Mouse (Mus musculus): ENCODE measurements at regions not wholly inside any gene's neighbourhood (a gene's known extent, or its start where the extent isn't known, plus 50 kb on each side); places are given as distances from the start of the nearest gene placed in this dataset.
A peak's percentile ranks its signal among the peaks of the same experiment; 100 is the strongest.

DNA sequence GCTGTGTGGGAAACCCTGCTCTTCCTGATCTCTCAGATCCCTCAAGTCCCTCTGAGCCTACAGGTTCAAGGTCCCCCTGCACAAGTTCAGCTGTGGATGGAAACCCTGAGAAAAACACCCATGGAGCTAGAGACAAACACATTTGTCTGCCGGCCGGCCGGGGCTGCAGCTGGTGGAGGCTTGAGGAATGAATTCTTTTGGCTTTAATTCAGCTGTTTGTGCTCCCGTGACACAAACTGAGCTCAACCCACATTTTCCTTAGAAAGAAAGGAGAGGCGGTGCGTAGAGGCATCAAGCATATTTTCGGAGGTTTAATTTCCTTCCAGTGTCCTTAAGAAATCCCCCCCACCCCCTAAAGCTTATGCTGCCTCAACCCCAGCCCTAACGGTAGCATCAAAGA lies 106.4 kb upstream of the Mgme1 start:
- Histone ChIP-seq H3K4me3 (replicated peaks; ENCODE audit: low read length) (no peak overlapping the region), H3K9me3 (ENCODE audit: low read length) (no peaks in the 10 kb centered on the region; the same call in 1 of the 2 replicates), H3K4me1 (replicated peaks; ENCODE audit: low read depth, low read length) (peaks cover 36% of the 10 kb centered on the region), H3K27me3 (ENCODE audit: insufficient read depth, low read length) (peaks cover 51% of the 10 kb centered on the region), H3K36me3 (ENCODE audit: insufficient read depth, low read length) (no peaks in the 10 kb centered on the region)
- no peak for TF ChIP-seq CTCF (conservative IDR thresholded peaks at IDR 0.05; ENCODE audit: low read length)
- no peak for TF ChIP-seq NANOG (IDR thresholded peaks at IDR 0.05; ENCODE audit: borderline replicate concordance, low read length)
- no peak for TF ChIP-seq POU5F1 (IDR thresholded peaks at IDR 0.05; ENCODE audit: borderline replicate concordance, low read length)

- Histone ChIP-seq H3K36me3 (ENCODE audit: insufficient read depth, low read length) (no peaks in the 10 kb centered on the region), H3K9me3 (ENCODE audit: low read length) (no peaks in the 10 kb centered on the region; the same call in 1 of the 2 replicates), H3K4me1 (replicated peaks; ENCODE audit: low read depth, low read length) (peaks cover 26% of the 10 kb centered on the region), H3K4me3 (replicated peaks; ENCODE audit: low read length) (peak overlapping the region; percentile 80), H3K27me3 (ENCODE audit: insufficient read depth, low read length) (peaks cover 48% of the 10 kb centered on the region)
- TF ChIP-seq POU5F1 (IDR thresholded peaks at IDR 0.05; ENCODE audit: borderline replicate concordance, low read length) = no peak
- no peak for TF ChIP-seq NANOG (IDR thresholded peaks at IDR 0.05; ENCODE audit: borderline replicate concordance, low read length)
- no peak for TF ChIP-seq CTCF (conservative IDR thresholded peaks at IDR 0.05; ENCODE audit: low read length)
These were observed 105.3 kb upstream of the Mgme1 start for GRCm38 (mm10) chr2:144164986-144165821.

DNA sequence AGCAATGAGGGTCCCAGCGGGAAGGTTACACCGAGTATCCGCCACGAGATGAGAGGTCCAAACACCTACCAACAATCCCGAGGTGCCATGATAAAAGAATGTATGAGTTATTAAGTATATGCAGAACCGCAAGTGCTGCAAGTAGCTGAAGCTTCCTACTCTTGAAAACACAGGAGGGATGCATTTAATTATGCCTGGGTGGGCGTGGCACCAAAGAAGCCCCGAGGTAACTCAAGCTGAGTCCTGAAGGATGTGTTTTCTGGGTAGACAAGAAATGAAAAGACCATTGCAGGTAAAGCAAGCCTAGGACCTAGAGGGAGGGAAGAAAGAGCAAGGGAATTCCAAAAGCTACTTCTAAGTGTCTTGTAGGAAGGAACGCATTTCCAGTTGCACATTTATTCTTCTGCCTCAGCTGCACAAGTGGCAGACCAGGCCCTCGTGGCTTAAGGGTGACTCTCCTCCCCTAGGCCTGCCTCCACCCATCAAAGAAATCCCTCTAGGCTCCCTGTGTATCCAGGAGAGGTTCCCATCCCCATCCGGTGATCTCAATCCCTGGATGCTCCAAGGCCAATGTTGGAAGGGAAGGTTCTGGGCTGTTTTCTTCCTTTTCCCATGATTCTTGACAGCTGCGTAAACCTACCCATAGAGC lies 104.2 kb upstream of the Mgme1 start:
- no peak for TF ChIP-seq CTCF (conservative IDR thresholded peaks at IDR 0.05; ENCODE audit: low read length)
- no peak for TF ChIP-seq POU5F1 (IDR thresholded peaks at IDR 0.05; ENCODE audit: borderline replicate concordance, low read length)
- TF ChIP-seq NANOG (IDR thresholded peaks at IDR 0.05; ENCODE audit: borderline replicate concordance, low read length) = no peak
- H3K4me3 ChIP-seq (replicated peaks; ENCODE audit: low read length) = peak overlapping the region; percentile 80
- no peaks in the 10 kb centered on the region for H3K36me3 ChIP-seq (ENCODE audit: insufficient read depth, low read length)
- no peaks in the 10 kb centered on the region; the same call in 1 of the 2 replicates for H3K9me3 ChIP-seq (ENCODE audit: low read length)
- H3K4me1 ChIP-seq (replicated peaks; ENCODE audit: low read depth, low read length) = peaks cover 17% of the 10 kb centered on the region
- peaks cover 40% of the 10 kb centered on the region for H3K27me3 ChIP-seq (ENCODE audit: insufficient read depth, low read length)

DNA sequence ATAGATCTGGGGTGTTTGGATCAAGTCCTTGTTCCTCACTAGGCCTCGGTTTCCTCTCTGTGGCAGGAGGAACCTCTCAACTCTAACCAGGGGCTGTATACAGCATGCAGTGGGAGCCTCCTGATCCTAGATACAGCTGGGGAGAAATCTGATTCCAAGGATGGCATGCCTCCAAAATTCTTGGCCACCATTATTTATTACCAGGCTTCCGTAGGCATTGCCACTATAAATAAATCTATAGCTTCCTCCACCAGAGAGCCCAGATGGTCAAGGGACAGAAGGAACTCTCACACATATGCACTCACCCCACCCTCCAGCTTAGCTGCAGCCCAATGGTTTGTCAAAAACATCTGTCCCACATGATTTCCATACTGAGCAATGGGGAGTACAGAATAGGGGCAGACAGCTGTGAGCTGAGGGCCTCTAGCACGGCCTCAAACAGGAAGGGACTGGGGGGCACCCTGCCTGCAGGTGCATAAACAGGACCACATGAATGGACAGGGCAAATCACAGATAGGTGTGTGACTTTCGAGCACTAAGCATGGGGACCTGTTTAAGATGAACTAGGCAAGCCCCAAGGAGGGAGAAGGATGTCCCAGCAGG lies 100.8 kb upstream of the Mgme1 start:
- TF ChIP-seq POU5F1 (IDR thresholded peaks at IDR 0.05; ENCODE audit: borderline replicate concordance, low read length) (no peak), NANOG (IDR thresholded peaks at IDR 0.05; ENCODE audit: borderline replicate concordance, low read length) (no peak), CTCF (conservative IDR thresholded peaks at IDR 0.05; ENCODE audit: low read length) (no peak)
- H3K4me3 ChIP-seq (replicated peaks; ENCODE audit: low read length) = no peak overlapping the region
- no peaks in the 10 kb centered on the region for H3K36me3 ChIP-seq (ENCODE audit: insufficient read depth, low read length)
- no peaks in the 10 kb centered on the region; the same call in 1 of the 2 replicates for H3K9me3 ChIP-seq (ENCODE audit: low read length)
- peaks cover 23% of the 10 kb centered on the region for H3K27me3 ChIP-seq (ENCODE audit: insufficient read depth, low read length)
- peaks cover 25% of the 10 kb centered on the region for H3K4me1 ChIP-seq (replicated peaks; ENCODE audit: low read depth, low read length)

DNA sequence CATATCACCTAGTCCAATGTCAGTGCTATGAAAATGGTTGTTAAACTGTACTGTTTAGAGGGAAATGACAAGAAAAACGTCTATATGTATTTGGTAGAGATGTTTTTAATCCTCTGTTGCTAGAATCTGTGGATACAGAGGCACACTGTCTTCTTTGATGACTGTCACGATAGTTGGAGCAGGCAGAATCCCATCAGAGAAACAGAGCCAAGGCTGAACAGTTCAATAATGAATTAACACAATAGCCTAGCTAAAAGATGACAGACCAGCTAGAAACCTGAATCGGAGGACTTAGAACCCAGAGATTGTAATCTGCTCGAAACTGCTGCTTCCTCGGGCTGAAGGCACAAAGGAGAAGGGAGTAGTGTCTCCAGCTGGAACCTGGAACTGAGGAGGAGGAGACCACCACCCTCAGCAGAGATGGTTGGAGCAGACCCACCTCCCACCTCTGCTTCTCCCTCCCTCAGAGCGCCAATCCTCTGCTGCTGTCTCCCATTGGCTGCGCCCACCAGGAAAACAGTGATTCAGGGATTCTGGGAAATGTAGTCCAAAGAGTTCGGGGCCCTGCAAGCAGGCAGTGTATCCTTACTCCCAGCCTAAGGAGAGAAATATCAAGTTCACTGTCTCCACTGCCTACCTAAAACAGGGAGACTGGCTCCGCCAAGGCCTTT lies 98.2 kb upstream of the Mgme1 start:
- no peak for TF ChIP-seq CTCF (conservative IDR thresholded peaks at IDR 0.05; ENCODE audit: low read length)
- TF ChIP-seq NANOG (IDR thresholded peaks at IDR 0.05; ENCODE audit: borderline replicate concordance, low read length) = no peak
- no peak for TF ChIP-seq POU5F1 (IDR thresholded peaks at IDR 0.05; ENCODE audit: borderline replicate concordance, low read length)
- Histone ChIP-seq H3K4me1 (replicated peaks; ENCODE audit: low read depth, low read length) (peaks cover 10% of the 10 kb centered on the region), H3K4me3 (replicated peaks; ENCODE audit: low read length) (no peak overlapping the region), H3K27me3 (ENCODE audit: insufficient read depth, low read length) (peaks cover 6% of the 10 kb centered on the region), H3K36me3 (ENCODE audit: insufficient read depth, low read length) (no peaks in the 10 kb centered on the region), H3K9me3 (ENCODE audit: low read length) (no peaks in the 10 kb centered on the region)

DNA sequence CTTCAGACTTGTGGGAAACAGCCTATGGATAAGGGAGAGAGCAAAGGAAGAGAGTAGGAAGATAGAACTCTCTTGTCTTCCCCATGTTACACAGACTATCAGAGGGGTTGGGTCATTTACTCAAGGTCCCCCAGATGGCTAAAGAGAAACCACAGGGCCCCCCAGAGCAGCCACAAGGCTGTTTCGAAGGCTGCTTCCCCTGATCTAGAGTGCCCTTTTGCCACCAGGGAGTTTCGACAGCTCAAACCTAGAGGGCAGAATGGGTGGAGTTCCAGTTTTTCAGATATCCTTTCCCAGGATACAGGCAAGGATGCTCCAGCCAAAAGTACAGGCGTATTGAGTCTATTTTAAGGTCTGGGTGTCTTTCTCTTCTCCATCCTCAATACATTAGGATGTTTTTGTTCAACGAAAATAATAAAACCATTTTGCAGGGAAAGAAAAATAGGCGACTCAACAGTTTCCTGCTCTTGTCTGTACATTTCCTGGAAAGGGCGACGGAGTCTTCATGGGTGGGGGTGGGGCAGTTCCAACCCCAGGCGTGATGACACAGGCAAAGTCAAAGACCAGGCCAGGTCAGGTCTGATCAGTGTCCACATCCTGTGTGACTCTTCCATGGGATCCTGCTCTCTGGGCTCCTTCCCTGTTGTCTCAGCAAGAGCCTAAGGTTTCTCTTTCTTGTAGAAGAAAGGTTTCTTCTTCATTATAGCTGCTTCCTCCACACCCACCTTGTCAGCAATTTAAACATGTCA lies 96.9 kb upstream of the Mgme1 start:
- no peak for TF ChIP-seq NANOG (IDR thresholded peaks at IDR 0.05; ENCODE audit: borderline replicate concordance, low read length)
- TF ChIP-seq POU5F1 (IDR thresholded peaks at IDR 0.05; ENCODE audit: borderline replicate concordance, low read length) = no peak
- no peak for TF ChIP-seq CTCF (conservative IDR thresholded peaks at IDR 0.05; ENCODE audit: low read length)
- H3K4me1 ChIP-seq (replicated peaks; ENCODE audit: low read depth, low read length) = peaks cover 13% of the 10 kb centered on the region
- no peaks in the 10 kb centered on the region for H3K36me3 ChIP-seq (ENCODE audit: insufficient read depth, low read length)
- 0 out of 2 replicates have a peak, but pooled peaks cover 3% of the 10 kb centered on the region for H3K27me3 ChIP-seq (ENCODE audit: insufficient read depth, low read length)
- H3K4me3 ChIP-seq (replicated peaks; ENCODE audit: low read length) = no peak overlapping the region
- no peaks in the 10 kb centered on the region for H3K9me3 ChIP-seq (ENCODE audit: low read length)

DNA sequence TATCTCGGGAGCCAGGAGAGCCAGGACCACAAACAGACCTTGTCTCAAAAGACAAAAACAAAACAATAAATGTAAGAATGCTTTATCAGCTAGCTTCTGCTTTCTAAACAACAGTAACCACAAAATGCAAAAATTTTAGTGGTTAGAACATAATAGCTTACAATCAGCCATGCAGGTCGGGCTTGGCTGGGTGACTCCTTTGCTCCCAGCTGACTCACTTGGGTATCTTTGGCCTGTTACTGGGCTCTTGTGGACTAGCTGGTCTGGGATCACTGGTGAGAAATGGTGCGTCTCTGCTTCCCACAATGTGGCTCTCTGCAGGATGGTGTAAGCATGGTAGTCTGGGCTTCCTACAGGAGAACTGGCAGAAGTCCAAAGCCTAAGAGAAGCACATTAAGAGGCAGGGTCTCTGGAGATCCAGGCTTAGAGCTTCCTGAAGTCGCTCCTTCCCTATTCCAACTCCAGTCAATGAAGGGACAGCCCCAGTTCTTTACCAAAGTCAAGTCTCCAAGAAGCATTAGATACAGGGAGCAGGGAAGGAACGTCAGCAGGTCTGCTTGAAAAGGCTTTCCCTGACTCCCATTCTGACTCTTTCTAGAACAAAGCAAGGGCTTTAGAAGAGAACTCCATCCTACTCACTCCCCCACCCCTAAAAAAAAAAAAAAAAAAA lies 96.0 kb upstream of the Mgme1 start:
- Histone ChIP-seq H3K36me3 (ENCODE audit: insufficient read depth, low read length) (no peaks in the 10 kb centered on the region), H3K4me3 (replicated peaks; ENCODE audit: low read length) (no peak overlapping the region), H3K4me1 (replicated peaks; ENCODE audit: low read depth, low read length) (peaks cover 13% of the 10 kb centered on the region), H3K9me3 (ENCODE audit: low read length) (no peaks in the 10 kb centered on the region), H3K27me3 (ENCODE audit: insufficient read depth, low read length) (0 out of 2 replicates have a peak, but pooled peaks cover under 1% of the 10 kb centered on the region)
- TF ChIP-seq POU5F1 (IDR thresholded peaks at IDR 0.05; ENCODE audit: borderline replicate concordance, low read length) = no peak
- TF ChIP-seq CTCF (conservative IDR thresholded peaks at IDR 0.05; ENCODE audit: low read length) = no peak
- no peak for TF ChIP-seq NANOG (IDR thresholded peaks at IDR 0.05; ENCODE audit: borderline replicate concordance, low read length)
